Mouse (Mus musculus): Measurements from ENCODE around the gene Tuba3a. TPM values are rescaled to one million over a fixed set of nuclear protein-coding genes. Genes with fewer than 3 reads are reported as not detected.
"Not testable (repeated sequence)": the region's sequence is repeated elsewhere in the genome, so short reads cannot be mapped to it uniquely, and the experiment has no call there.

Tuba3a gene
- total RNA-seq, 2 experiments from 2014 or later: not detected

GRCm38 (mm10) chr6:125271455-125272227 is 14.2 kb downstream of the Tuba3a start:
- peak; percentile 55 for ATAC-seq (replicated peaks; ENCODE audit: low FRiP score, poor library complexity, severe bottlenecking)

GRCm38 (mm10) chr6:125268799-125269198 is 17.0 kb downstream of the Tuba3a start:
- ATAC-seq (replicated peaks; ENCODE audit: low FRiP score, poor library complexity, severe bottlenecking): no peak

GRCm38 (mm10) chr6:125267469-125267868 is 18.4 kb downstream of the Tuba3a start:
- no peak for ATAC-seq (replicated peaks; ENCODE audit: low FRiP score, poor library complexity, severe bottlenecking)

- ATAC-seq (replicated peaks; ENCODE audit: low FRiP score, poor library complexity, severe bottlenecking): not testable (repeated sequence)
Observed at GRCm38 (mm10) chr6:125266600-125266999, 19.2 kb downstream of the Tuba3a start.

GRCm38 (mm10) chr6:125266091-125266490 is 19.8 kb downstream of the Tuba3a start:
- no peak for ATAC-seq (replicated peaks; ENCODE audit: low FRiP score, poor library complexity, severe bottlenecking)

GRCm38 (mm10) chr6:125265239-125265638 is 20.6 kb downstream of the Tuba3a start:
- no peak for ATAC-seq (replicated peaks; ENCODE audit: low FRiP score, poor library complexity, severe bottlenecking)

GRCm38 (mm10) chr6:125264219-125264618 is 21.6 kb downstream of the Tuba3a start:
- no peak for ATAC-seq (replicated peaks; ENCODE audit: low FRiP score, poor library complexity, severe bottlenecking)

- ATAC-seq (replicated peaks; ENCODE audit: low FRiP score, poor library complexity, severe bottlenecking): no peak
Observed at GRCm38 (mm10) chr6:125260006-125260555, 25.8 kb downstream of the Tuba3a start.

GRCm38 (mm10) chr6:125256222-125256966 is 29.4 kb downstream of the Tuba3a start:
- ATAC-seq (replicated peaks; ENCODE audit: low FRiP score, poor library complexity, severe bottlenecking): no peak

- ATAC-seq (replicated peaks; ENCODE audit: low FRiP score, poor library complexity, severe bottlenecking): no peak
Observed at GRCm38 (mm10) chr6:125255516-125256044, 30.3 kb downstream of the Tuba3a start.

GRCm38 (mm10) chr6:125253863-125254715 is 31.8 kb downstream of the Tuba3a start:
- no peak for ATAC-seq (replicated peaks; ENCODE audit: low FRiP score, poor library complexity, severe bottlenecking)

- no peak for ATAC-seq (replicated peaks; ENCODE audit: low FRiP score, poor library complexity, severe bottlenecking)
Observed at GRCm38 (mm10) chr6:125252711-125253110, 33.1 kb downstream of the Tuba3a start.

- ATAC-seq (replicated peaks; ENCODE audit: low FRiP score, poor library complexity, severe bottlenecking): no peak
Observed at GRCm38 (mm10) chr6:125252285-125252684, 33.6 kb downstream of the Tuba3a start.

GRCm38 (mm10) chr6:125244551-125244950 is 41.3 kb downstream of the Tuba3a start:
- no peak for ATAC-seq (replicated peaks; ENCODE audit: low FRiP score, poor library complexity, severe bottlenecking)

- no peak for ATAC-seq (replicated peaks; ENCODE audit: low FRiP score, poor library complexity, severe bottlenecking)
Observed at GRCm38 (mm10) chr6:125241566-125241965, 44.3 kb downstream of the Tuba3a start.

GRCm38 (mm10) chr6:125240617-125241016 is 45.2 kb downstream of the Tuba3a start:
- no peak for ATAC-seq (replicated peaks; ENCODE audit: low FRiP score, poor library complexity, severe bottlenecking)

- no peak for ATAC-seq (replicated peaks; ENCODE audit: low FRiP score, poor library complexity, severe bottlenecking)
Observed at GRCm38 (mm10) chr6:125239547-125239946, 46.3 kb downstream of the Tuba3a start.

GRCm38 (mm10) chr6:125238396-125238795 is 47.4 kb downstream of the Tuba3a start:
- no peak for ATAC-seq (replicated peaks; ENCODE audit: low FRiP score, poor library complexity, severe bottlenecking)

- no peak for ATAC-seq (replicated peaks; ENCODE audit: low FRiP score, poor library complexity, severe bottlenecking)
Observed at GRCm38 (mm10) chr6:125237421-125237820, 48.4 kb downstream of the Tuba3a start.

- ATAC-seq (replicated peaks; ENCODE audit: low FRiP score, poor library complexity, severe bottlenecking): no peak
Observed at GRCm38 (mm10) chr6:125236782-125237181, 49.1 kb downstream of the Tuba3a start, which contains the start of gene Cd27. Gene Cd27 (minus strand): TSS chr6:125237010.

Data from erythroid progenitor cell, adult 5-6 weeks (primary cell).